Mouse (Mus musculus) skeletal muscle tissue, postnatal 0 days (tissue): ENCODE data around the gene Olfr62. TPM values are rescaled to one million over a fixed set of nuclear protein-coding genes. Genes with fewer than 3 reads are reported as not detected.

ENCODE experiments used
- polyA plus RNA-seq: library from polyadenylated mRNA; unstranded; fragments of >200 nt; fragmentation: Nextera tagmentation; extraction: Ambion mirVana; gene quantifications from 2 replicates; pipeline ENCODE4 v1.2.1, GENCODE M21; 2015

The Olfr62 gene
- polyA plus RNA-seq = not detected in 2 replicates

GRCm38 (mm10) chr4:118658652-118659051 lies at the start of gene Olfr62:
TSS of gene Olfr62 (plus strand) at chr4:118658952.

DNA sequence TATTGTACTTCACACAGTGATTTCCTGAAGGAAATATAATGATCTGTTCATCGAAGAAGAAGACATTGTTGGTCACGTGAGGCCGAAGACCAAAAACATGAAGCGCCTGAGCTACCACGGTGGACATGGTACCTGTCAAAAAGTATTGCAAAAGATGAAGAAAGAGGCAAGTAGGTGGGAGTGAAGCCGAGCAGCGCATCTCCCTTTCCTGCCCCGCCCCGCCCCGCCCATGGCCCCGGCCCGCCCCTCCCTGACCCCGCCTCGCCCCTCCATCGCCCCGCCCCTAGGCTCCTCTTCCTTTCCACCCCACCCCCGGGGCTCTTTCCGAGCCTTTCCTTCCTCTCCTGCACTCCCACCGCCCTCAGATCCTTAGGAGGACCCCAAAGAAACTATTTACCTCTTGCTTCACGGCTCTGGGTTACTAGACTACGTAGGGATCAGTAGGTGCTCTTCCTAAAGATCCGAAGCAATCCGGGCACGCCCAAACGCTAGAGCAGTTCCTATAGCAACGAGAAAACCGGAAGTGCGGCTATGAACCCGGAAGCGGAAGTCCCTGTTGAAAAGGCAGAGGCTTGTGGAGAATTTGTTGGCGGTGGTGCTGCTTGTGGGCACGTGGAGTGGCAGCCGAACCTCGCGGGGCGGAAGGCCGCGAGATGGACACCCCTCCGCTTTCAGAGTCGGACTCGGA lies 38.3 kb upstream of the Olfr62 start, which contains the start of the genes Cfap57 and Ebna1bp2:
Gene Cfap57 (minus strand): TSS at position 499 of the 688 bp plus-strand sequence.
Gene Ebna1bp2 (plus strand): TSS at position 521 of the 688 bp plus-strand sequence.

GRCm38 (mm10) chr4:118692412-118692973 lies 33.7 kb downstream of the Olfr62 start, which contains the start of gene Olfr1342:
TSS of gene Olfr1342 (minus strand) at chr4:118692756.

DNA sequence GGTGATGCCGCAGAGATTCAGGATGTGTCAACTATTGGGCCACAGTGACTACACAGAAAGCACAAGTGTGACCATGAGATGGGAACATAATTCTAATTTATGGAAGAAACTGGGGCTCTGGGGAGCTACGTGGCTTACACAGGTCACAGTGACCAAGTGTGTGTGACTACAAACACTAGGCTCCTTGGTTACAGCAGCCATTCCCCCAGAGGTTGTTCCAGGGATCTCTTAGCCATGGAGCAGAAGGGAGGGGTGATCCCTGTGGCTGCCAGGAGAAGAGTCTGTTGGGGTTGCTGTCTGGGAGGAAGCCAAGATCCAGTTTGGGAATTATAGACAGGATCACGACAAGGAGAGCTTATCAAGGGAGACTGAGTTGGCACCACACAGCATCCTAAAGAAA lies 44.5 kb downstream of the Olfr62 start, which contains the start of gene Olfr1341:
Gene Olfr1341 (plus strand): TSS at position 301 of the 400 bp plus-strand sequence.

Other genes with a start within 250 kb of the Olfr62 start
- gene Szt2, start 249.7 kb upstream of the Olfr62 start, polyA plus RNA-seq = 2.1 and 2.6 TPM in 2 replicates
- 54.1 and 65.5 TPM in 2 replicates for gene Med8, start 249.6 kb upstream of the Olfr62 start, polyA plus RNA-seq
- gene Elovl1, start 230.9 kb upstream of the Olfr62 start, polyA plus RNA-seq = 50.1 and 67.4 TPM in 2 replicates
- 35.6 and 40.3 TPM in 2 replicates for gene Cdc20, start 221.6 kb upstream of the Olfr62 start, polyA plus RNA-seq
- 0.09 TPM in 1 of 2 replicates, not detected in the other for gene Mpl, start 201.4 kb upstream of the Olfr62 start, polyA plus RNA-seq
- 27.3 and 27.5 TPM in 2 replicates for gene Tie1, start 168.9 kb upstream of the Olfr62 start, polyA plus RNA-seq
- gene 2610528J11Rik, start 132.0 kb upstream of the Olfr62 start, polyA plus RNA-seq = 0.96 TPM in 1 of 2 replicates, not detected in the other
- 2.2 and 3.3 TPM in 2 replicates for gene Tmem125, start 114.9 kb upstream of the Olfr62 start, polyA plus RNA-seq
- gene Cfap57, start 38.2 kb upstream of the Olfr62 start, polyA plus RNA-seq = 0.40 TPM in 1 of 2 replicates, not detected in the other
- 82.7 and 93.5 TPM in 2 replicates for gene Ebna1bp2, start 38.2 kb upstream of the Olfr62 start, polyA plus RNA-seq
- gene Olfr1342, start 33.8 kb downstream of the Olfr62 start, polyA plus RNA-seq = not detected in 2 replicates
- gene Olfr1341, start 44.6 kb downstream of the Olfr62 start, polyA plus RNA-seq = not detected in 2 replicates
- gene Olfr1340, start 61.2 kb downstream of the Olfr62 start, polyA plus RNA-seq = not detected in 2 replicates
- not detected in 2 replicates for gene Olfr1339, start 73.2 kb downstream of the Olfr62 start, polyA plus RNA-seq
- not detected in 2 replicates for gene Olfr1338, start 99.8 kb downstream of the Olfr62 start, polyA plus RNA-seq
- gene Olfr1337, start 123.6 kb downstream of the Olfr62 start, polyA plus RNA-seq = 0.18 TPM in 1 of 2 replicates, not detected in the other
- gene Olfr1335, start 151.0 kb downstream of the Olfr62 start, polyA plus RNA-seq = not detected in 2 replicates
- not detected in 2 replicates for gene Olfr1333, start 177.3 kb downstream of the Olfr62 start, polyA plus RNA-seq
- gene Olfr1331, start 205.7 kb downstream of the Olfr62 start, polyA plus RNA-seq = not detected in 2 replicates
- 0.06 TPM in 1 of 2 replicates, not detected in the other for gene Olfr1330, start 229.6 kb downstream of the Olfr62 start, polyA plus RNA-seq